Mouse (Mus musculus) heart, postnatal 0 days (tissue): ENCODE data around the gene Endov.

Experiments
- CTCF ChIP-seq: IDR thresholded peaks from 2 replicates; pipeline ENCODE4 v1.5.1; 2016; ENCODE audit warnings: antibody characterized with exemption, control low read depth, low read depth
- EP300 ChIP-seq: IDR thresholded peaks from 2 replicates; pipeline ENCODE4 v1.6.1; 2016; ENCODE audit warnings: antibody characterized with exemption, low read depth

- TF ChIP-seq CTCF (peak; percentile 95), EP300 (no peak)
Observed at GRCm38 (mm10) chr11:119503675-119504074, 12.5 kb downstream of the Endov start.
